Mouse (Mus musculus) ES-E14 (cell line): Measurements from ENCODE around the gene Men1. TPM values are rescaled to one million over a fixed set of nuclear protein-coding genes. Genes with fewer than 3 reads are reported as not detected.
"Not testable (repeated sequence)": the region's sequence is repeated elsewhere in the genome, so short reads cannot be mapped to it uniquely, and the experiment has no call there.

ENCODE experiments used
- DNase-seq: peaks from one replicate; pipeline ENCODE4 v3.0.0-alpha.2; 2013; ENCODE audit warnings: low read depth, low spot score
- H3K27ac ChIP-seq: 2 replicates; pipeline ENCODE4 v1.5.1; 2012; ENCODE audit warnings: low read depth, mild to moderate bottlenecking, low read length, moderate library complexity, mixed read lengths; ENCODE audit not compliant: poor library complexity, insufficient read depth, severe bottlenecking
- H3K36me3 ChIP-seq: 2 replicates; pipeline ENCODE4 v1.6.1; 2012; ENCODE audit warnings: mild to moderate bottlenecking, low read length, moderate library complexity, mixed read lengths; ENCODE audit not compliant: control insufficient read depth, poor library complexity, insufficient read depth, severe bottlenecking
- H3K4me1 ChIP-seq, 2 experiments: fragments of 150-350 bp in 1 of 2; sonication (generic) in 1 of 2; 2 replicates each; pipeline ENCODE4 v1.6.1; 2012; ENCODE audit warnings: low read length in 2 of 2, mild to moderate bottlenecking in 1 of 2, mixed read lengths in 1 of 2; ENCODE audit not compliant: control insufficient read depth in 2 of 2, insufficient read depth in 2 of 2, poor library complexity in 1 of 2
- H3K4me3 ChIP-seq, 2 experiments: fragments of 150-350 bp in 1 of 2; sonication (generic) in 1 of 2; 2 replicates each; pipeline ENCODE4 v1.5.1; 2012; ENCODE audit warnings: low read length in 2 of 2, low read depth in 1 of 2, mild to moderate bottlenecking in 1 of 2, mixed read lengths in 1 of 2; ENCODE audit not compliant: insufficient read depth in 1 of 2, poor library complexity in 1 of 2, severe bottlenecking in 1 of 2
- H3K9ac ChIP-seq: 2 replicates; pipeline ENCODE4 v1.6.1; 2012; ENCODE audit warnings: low read depth, mild to moderate bottlenecking, low read length, mixed read lengths; ENCODE audit not compliant: poor library complexity, insufficient read depth, severe bottlenecking
- H3K9me3 ChIP-seq: fragments of 150-350 bp; sonication (generic); 2 replicates; pipeline ENCODE4 v1.6.1; 2012; ENCODE audit warnings: low read depth, mild to moderate bottlenecking, low read length; ENCODE audit not compliant: control insufficient read depth, insufficient read depth
- CHD2 ChIP-seq: IDR thresholded peaks from 2 replicates; pipeline ENCODE4 v1.6.1; 2014; ENCODE audit warnings: mild to moderate bottlenecking, low read depth, low read length, inconsistent platforms
- HCFC1 ChIP-seq: IDR thresholded peaks from 2 replicates; pipeline ENCODE4 v1.6.1; 2012; ENCODE audit warnings: low read length, inconsistent platforms, borderline replicate concordance; ENCODE audit not compliant: insufficient read depth
- MAFK ChIP-seq: IDR thresholded peaks from 2 replicates; pipeline ENCODE4 v1.6.1; 2014; ENCODE audit warnings: mild to moderate bottlenecking, low read depth, low read length, inconsistent platforms; ENCODE audit not compliant: insufficient read depth
- ZC3H11A ChIP-seq: IDR thresholded peaks from 2 replicates; pipeline ENCODE4 v1.6.1; 2012; ENCODE audit warnings: low read depth, mild to moderate bottlenecking, inconsistent platforms, low read length, borderline replicate concordance
- ZNF384 ChIP-seq: IDR thresholded peaks from 2 replicates; pipeline ENCODE4 v1.6.1; 2012; ENCODE audit warnings: low read depth, low read length, inconsistent platforms
- in situ Hi-C, 2 experiments: fragments of 600-800 bp; cut with MboI; formaldehyde crosslinking; loops; one replicate each; pipeline ENCODE4 v1.15.1; 2025; ENCODE audit warnings: low sequenced_read_pairs in 2 of 2, inconsistent platforms in 1 of 2; ENCODE audit not compliant: unreplicated experiment in 2 of 2
- total RNA-seq: library from RNA; depleted of rRNA; stranded (reverse); fragments of 300-350 nt; gene quantifications from 2 replicates; pipeline ENCODE4 v1.2.3, GENCODE M21; 2012

Men1 gene
- total RNA-seq, 1 experiment, result 60.4 TPM

GRCm38 (mm10) chr19:6288236-6288894 is 46.4 kb upstream of the Men1 start:
- H3K9ac ChIP-seq, result no peak overlapping the region
- no peak for DNase-seq
- H3K27ac ChIP-seq, result no peak overlapping the region
- peaks cover 0 to 17% of the 10 kb centered on the region in 2 experiments; a peak in 2 of 4 replicates for H3K4me1 ChIP-seq
- no peak for TF ChIP-seq ZNF384
- TF ChIP-seq HCFC1, result no peak
- no peak for TF ChIP-seq ZC3H11A
- TF ChIP-seq MAFK, result no peak
- TF ChIP-seq CHD2, result no peak
- no peak overlapping the region for H3K4me3 ChIP-seq
- no peaks in the 10 kb centered on the region for H3K9me3 ChIP-seq
- in situ Hi-C loops, result no loop called here
- H3K36me3 ChIP-seq, result peaks cover 23% of the 10 kb centered on the region

- in situ Hi-C loops, result no loop called here
- Histone ChIP-seq H3K9me3 (no peaks in the 10 kb centered on the region), H3K9ac (no peak overlapping the region; the same call in 1 of the 2 replicates), H3K4me1 (peaks cover 0 to 17% of the 10 kb centered on the region in 2 experiments; a peak in 2 of 4 replicates), H3K36me3 (peaks cover 23% of the 10 kb centered on the region), H3K27ac (no peak overlapping the region), H3K4me3 (no peak overlapping the region)
- TF ChIP-seq CHD2, result no peak
- no peak for TF ChIP-seq ZC3H11A
- no peak for TF ChIP-seq ZNF384
- TF ChIP-seq MAFK, result no peak
- no peak for TF ChIP-seq HCFC1
- no peak for DNase-seq
Measured at GRCm38 (mm10) chr19:6289696-6290238, 45.0 kb upstream of the Men1 start.

- in situ Hi-C loops, result not testable (repeated sequence)
- peaks cover 24% of the 10 kb centered on the region for H3K36me3 ChIP-seq
Measured at GRCm38 (mm10) chr19:6290720-6291116, 44.1 kb upstream of the Men1 start.

GRCm38 (mm10) chr19:6291117-6291781 is 43.5 kb upstream of the Men1 start:
- H3K36me3 ChIP-seq, result peaks cover 22% of the 10 kb centered on the region
- peak overlapping the region; percentile 32 for H3K27ac ChIP-seq
- no peak for DNase-seq
- TF ChIP-seq CHD2 (no peak), HCFC1 (no peak), ZNF384 (no peak), MAFK (peak; percentile 93)
- H3K9me3 ChIP-seq, result no peaks in the 10 kb centered on the region
- H3K4me3 ChIP-seq, result peak overlapping the region in 1 of 2 experiments; percentile 2; a peak in 1 of 4 replicates
- peaks cover 0 to 18% of the 10 kb centered on the region in 2 experiments; a peak in 2 of 4 replicates for H3K4me1 ChIP-seq
- H3K9ac ChIP-seq, result peak overlapping the region; percentile 15
- in situ Hi-C loops, result no loop called here

More at GRCm38 (mm10) chr19:6290720-6291116, 44.1 kb upstream of the Men1 start:
- peak overlapping the region; percentile 32; the same call in 1 of the 2 replicates for H3K27ac ChIP-seq
- not testable (repeated sequence) for H3K4me3 ChIP-seq, DNase-seq, H3K9me3 ChIP-seq
- H3K9ac ChIP-seq, result peak overlapping the region; percentile 40; the same call in 1 of the 2 replicates
- H3K4me1 ChIP-seq, result peaks cover 0 to 17% of the 10 kb centered on the region in 2 experiments; a peak in 2 of 4 replicates
